Mouse (Mus musculus): ENCODE measurements around the gene Eps8l3.

The Eps8l3 gene

DNA sequence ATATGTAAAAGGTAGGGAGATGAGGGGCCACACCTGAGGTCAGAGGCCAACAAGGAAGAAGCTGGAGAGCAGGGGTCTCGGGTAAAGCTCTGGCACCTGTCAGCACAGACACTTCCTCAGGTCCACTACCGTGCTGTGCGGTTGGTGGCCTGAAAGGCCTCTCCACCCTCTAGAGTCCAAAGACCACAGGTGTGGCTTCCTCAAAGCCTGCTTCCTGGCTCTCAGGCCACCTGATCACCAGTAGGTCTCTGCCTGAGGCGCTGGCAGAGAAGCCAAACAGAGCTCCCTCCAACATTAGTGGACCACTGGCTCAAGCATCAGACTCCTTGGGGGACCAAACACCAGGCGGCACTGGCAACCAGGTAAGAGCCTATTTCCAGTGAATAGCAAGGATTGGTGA lies at the start of gene Eps8l3:
TSS of gene Eps8l3 (plus strand) at position 225 of the 400 bp plus-strand sequence.
- CTCF ChIA-PET, result no interaction called here

DNA sequence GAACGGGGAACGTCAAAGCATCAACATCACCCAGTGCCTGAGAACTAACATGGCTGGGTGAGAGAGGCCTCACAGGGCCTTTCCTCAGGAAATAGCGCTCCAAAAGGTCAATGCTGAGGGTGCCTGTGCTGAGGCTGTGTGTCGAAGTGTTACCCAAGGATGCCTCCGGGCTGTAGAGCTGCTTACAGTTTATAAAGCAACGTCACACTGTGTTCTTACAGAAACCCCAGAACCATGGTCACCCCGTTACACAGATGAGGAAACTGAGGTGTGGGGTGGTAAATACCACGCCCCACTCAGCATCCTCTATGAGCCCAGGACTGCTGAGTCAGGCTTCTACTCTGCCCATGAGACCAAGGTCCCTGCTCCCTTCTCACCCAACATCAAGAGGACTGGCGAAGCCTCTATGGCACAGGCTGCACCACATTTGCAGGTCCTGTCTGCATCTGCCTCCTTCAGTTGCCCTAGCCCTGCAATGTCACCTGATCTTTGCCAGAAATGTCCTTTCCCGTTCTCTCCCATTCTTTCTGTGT lies 49.1 kb upstream of the Eps8l3 start:
- CTCF ChIA-PET, result no interaction called here

DNA sequence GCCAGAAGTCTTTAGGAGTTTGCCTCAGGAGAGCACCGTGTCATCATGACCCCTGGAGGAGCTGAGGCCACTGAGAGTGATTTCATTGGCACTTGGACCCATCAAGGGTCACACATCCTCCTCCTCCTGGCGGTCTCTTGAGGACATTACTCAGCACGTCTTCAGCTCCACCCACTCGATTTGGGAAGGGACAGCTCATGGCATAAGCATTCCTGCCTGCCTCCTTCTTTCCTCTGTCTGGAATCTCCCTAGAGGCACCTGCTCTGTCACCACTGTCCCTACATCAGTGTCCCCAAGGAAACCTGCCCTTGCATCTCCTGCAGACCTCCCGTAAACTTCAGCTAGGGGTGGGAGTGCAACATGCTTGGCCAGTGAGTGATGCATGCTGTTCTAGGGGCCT lies 48.5 kb upstream of the Eps8l3 start:
- CTCF ChIA-PET, result no interaction called here

DNA sequence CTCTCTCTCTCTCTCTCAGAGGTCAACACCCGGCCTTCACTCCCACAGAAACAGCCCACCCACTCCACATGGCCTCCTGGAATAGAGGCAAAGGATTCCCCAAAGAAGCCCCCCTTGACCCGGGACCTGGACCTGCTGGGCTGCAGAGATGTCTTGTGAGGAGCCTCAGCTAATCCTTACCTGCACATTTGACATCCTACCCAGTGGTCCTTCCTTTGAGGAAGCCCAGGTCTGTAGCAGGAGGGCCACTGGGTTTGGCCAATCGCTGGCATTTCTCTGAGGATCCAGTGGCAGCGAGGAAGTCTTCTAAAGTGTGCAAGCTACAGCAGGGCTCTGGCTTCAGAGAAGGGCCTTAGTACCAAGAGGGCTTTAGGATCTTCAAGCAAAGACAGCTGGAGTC lies 48.0 kb upstream of the Eps8l3 start:
- CTCF ChIA-PET, result no interaction called here

DNA sequence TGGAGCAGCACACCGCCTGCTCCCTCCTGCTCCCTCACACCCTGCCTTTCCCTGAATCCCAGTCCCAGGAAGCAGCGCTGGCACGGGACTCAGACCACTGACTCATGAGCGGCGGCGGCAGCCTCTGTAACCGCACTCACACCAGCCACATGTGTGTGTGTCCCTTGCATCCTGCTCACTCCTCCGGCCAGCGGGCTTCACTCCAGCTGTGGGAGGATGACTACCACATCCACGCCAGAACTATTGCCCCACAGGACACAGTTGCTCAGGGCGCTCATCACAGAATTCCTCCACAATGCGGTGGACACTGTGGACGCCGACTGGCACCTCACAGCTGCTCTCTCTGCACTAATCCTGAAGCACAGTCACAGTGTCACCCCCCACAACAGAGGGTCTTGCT lies 47.4 kb upstream of the Eps8l3 start:
- CTCF ChIA-PET, result no interaction called here

DNA sequence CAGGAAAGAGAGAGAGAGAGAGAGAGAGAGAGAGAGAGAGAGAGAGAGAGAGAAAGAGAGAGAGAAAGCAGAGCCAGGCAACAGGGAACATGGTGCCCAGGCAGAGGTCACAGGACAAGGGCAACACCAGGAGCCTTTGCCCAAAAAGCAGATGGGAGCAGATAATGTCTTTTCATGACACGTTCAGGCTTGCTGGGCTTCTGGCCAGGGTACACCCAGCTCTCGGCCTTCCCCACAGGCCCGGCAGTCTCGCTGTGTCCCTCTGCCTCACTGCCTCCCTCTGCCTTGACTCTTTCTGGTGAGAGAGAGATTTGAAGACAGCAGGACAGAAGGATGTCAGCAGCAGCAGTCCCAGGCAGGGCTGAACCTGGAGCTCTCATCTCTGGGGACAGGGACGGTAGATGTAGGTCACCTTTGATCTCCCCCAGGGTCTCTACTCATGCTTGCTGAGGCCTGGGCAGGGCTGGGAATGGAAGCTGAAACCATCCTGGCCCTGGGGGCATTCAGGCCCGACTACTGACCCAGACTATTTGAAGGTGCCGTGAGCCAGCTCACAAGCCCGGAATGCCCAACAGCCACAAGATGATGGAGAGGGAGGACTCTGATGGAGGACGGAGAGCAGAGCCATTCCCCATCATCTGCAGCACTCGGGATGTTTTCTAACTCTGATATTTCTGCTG lies 45.0 kb upstream of the Eps8l3 start:
- CTCF ChIA-PET, result interaction anchor here (0.7 kb wide), 1 partner anchor 840 kb away, joined by 10 read pairs; no protein-coding TSS in a partner anchor

DNA sequence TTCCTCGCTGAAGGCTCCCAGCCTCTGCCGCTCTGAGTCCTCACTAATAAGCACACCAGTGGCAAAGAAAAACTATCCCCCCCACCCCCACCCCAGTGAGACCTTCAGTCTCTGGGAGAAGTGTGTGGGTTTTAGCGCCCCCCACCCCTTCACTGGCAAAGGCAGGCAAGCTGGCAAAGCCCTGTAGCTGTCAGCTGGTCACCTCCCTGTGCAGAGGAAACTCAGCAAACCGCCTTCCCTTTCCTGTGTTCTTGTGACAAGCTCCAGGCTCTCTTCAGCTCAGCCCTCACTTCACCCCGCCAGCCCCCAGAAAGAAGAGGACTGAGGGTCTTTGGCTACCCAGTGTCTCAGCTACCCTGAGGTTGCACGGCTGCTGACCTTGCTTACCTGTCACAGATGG lies 44.4 kb upstream of the Eps8l3 start:
- CTCF ChIA-PET, result no interaction called here

DNA sequence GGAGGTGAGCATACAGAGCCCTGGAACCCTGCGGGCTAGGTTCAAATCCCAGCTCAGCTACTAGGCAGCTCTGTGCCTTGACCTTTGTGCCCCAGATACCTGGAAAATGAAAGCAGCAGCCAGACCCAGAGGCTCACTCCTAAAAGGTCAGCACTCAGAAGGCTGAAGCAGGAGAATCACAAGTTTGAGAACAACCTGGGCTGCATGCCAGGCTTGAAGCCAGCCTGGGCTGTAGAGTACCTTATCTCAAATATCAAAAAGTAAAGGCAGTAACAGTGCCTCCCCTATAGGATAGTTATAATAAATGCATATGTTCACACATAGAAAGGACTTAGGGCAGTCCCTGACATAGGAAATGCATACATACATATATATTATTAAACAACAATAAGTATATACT lies 43.7 kb upstream of the Eps8l3 start:
- CTCF ChIA-PET, result no interaction called here

DNA sequence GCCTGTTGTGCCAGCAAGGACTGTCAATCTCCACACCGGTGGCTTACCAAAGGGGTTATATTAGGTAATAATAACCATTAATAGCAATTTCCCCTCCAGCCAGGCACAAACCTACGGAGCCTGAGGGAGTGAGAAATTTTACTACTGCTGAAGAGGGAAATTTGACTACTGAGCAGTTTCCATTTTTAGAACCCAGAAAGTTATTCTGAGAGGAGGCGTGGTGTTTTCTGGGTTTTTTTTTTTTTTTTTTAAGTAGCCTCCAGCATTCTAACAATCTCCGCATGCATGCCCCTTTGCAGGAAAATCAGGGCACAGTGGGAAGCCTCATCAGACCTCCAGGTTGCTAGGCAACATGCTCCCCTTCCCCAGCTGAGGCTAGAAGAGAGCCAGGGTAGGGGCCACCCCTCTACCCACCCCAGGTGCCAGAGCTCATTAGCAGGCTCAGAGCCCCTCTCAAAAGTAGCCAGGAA lies 43.1 kb upstream of the Eps8l3 start:
- CTCF ChIA-PET, result interaction anchor here (0.7 kb wide), 1 partner anchor 221 kb away, joined by 5 read pairs; no protein-coding TSS in a partner anchor

DNA sequence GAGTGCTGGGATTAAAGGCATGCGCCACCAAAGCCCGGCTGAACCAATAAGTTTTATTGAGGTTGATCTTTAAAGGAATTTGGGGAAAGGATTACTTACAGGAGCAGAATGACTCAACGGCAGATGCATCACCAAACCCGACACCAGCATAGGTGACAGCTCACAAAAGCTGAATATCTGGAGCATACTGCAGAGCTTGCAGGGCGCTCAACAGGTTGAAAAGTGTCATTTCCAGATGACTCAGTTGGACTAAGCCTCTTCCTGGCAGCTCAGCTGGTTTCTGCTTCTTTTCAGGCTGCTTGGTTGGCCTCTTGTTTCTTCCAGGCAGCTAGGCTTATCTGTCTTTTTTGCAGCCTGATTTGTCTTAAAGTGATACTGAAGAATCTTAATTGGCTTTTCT lies 41.7 kb upstream of the Eps8l3 start:
- CTCF ChIA-PET, result no interaction called here

DNA sequence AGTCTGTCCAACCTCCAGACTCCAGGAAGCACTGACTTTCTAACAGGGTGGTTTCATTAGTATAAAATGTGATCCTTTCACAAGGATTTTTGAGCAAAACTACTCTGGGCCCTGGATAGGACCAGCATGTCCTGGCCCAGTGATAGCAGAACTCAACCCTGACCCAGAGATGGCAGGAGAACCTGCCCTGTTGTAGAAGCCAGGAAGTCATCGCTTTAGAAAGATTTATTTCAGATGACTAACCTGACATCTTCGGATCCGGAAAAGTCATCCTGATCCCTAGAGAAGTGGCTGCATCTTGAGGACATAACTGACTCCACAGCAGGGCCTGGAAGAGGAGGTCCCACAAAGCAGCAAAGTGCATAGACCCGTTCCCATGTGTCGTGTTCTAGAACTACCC lies 37.2 kb upstream of the Eps8l3 start:
- CTCF ChIA-PET, result no interaction called here

DNA sequence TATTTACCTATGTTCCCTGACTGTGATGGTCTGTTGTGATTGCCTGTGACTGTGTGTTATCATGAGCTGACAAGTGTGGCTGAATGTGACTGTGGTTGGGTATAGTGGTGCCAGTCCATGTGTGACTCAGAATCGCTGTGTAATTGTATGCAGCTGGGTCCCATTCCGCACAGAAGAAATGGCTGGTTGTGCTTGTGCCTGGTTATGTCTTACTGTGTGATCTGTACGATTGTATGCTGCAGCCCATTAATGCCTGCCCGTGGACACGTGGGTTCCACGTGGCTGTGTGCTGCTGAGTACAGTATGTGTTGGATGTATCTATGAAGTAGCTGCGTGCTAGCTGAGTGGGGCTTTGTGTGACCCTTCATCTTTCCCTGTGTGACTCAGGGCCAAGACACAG lies 36.2 kb upstream of the Eps8l3 start:
- CTCF ChIA-PET, result no interaction called here

DNA sequence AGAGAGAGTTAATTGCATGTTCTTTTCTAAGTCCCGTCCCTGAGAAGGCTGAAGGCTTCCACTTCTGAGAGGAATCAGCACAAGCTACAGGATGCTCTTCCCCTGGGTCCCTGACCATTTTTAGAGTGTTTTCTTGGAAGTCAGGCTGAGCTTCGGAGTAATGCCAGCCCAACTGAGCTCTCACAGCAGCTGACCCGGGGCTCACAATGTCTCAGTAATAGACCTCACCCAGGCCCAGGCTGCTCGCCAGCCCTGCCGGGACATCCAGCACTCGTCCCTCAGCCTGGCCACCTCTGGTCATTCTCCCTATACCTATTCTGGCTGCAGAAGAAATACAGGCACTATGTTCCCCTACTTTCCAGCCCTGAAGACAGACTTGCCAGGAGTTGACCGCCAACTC lies 35.7 kb upstream of the Eps8l3 start:
- CTCF ChIA-PET, result no interaction called here

DNA sequence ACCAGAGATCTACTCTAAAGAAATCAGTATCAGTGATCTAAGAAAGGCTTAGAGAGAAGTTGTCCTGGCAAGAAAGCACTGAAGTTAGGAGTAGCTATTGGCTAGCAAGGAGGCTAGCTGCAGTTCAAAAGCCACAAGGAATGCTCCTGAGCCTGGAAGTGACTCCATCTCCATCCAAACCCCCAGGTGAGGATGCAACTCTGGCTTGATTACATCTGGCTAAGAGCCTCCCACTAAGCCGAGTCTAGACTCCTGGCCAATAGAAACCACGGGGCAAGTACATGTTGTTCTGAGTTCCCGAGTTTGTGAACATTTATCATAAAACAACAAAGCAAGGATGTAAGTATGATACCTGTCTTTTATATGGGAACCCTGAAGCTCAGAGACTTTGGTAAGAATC lies 33.6 kb upstream of the Eps8l3 start:
- CTCF ChIA-PET, result no interaction called here

DNA sequence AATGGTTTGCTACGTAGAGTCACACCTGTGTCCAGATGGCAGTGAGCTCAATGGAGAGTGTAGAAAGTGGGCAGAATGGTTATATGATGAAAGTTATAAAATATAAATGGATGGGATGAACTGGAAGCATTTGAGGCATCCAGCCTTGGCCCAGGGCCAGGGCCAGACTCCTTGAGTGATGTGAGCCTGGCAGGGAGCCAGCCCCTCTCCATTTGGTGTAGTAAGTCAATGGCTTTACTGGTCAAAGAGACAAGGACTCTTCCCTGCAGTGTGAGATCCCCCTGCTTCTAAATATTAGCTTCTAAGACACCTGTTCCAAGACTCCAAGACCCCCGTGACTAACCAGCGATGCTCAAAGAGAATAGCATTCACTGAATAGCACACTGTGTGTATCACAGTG lies 33.0 kb upstream of the Eps8l3 start:
- CTCF ChIA-PET, result no interaction called here

DNA sequence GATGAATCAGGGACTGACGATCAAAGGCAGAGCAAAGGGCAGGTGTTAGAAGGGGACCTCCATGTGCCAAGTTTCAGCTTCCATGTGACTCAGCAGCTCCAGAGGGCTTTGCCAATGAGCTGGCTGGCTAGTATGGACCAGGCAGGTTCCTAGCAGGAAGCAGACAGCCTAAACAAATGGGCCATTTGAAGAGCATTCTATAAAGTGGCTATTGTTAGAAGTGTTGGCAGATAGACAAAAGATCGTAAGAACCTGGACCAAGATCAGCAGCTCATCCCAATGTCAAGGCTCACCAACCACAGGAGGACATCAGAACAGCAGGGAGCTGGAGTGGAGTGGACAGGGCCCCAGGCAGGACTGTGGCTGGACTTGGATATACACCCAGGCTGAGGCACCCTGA lies 32.5 kb upstream of the Eps8l3 start:
- CTCF ChIA-PET, result no interaction called here

DNA sequence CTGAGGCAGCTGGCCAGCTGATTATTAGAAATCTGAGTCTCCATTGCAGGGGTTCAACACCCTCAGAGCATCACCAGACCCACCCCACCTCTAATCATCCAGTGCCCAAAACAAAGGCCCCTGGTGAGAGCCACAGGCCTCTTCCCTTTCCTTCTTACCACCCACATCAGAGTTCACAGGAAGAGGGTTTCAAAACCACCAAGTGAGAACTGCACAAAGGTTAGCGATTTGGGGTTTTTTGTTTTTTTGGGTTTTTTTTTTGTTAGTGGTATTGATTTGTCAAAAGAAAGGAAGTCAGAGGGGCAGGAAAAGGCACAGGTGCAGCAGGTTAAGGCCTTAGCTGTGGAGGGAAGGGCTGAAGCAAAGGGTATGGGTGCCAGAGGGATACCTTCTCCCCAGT lies 30.9 kb upstream of the Eps8l3 start:
- CTCF ChIA-PET, result no interaction called here

DNA sequence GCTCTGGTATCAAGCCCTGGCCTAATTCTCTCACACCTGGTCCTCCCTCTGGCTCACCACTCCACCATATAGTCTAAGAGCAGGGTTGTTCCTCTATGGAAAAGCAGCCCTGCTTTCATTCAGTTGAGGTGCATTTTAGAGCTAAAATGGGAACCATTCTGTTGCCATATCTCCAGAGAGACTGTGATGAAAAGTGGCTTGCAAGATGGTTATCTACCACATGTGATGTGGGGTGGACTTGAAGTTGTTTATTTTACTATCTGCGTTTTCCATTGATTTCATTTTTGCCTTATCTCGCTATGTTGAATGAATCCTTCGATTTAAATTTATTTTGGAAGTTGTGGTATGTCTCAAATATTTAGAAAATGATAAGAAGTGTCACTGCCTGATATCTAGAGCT lies 30.2 kb upstream of the Eps8l3 start:
- CTCF ChIA-PET, result interaction anchor here (0.6 kb wide), 1 partner anchor 504 kb away, joined by 8 read pairs; no protein-coding TSS in a partner anchor

DNA sequence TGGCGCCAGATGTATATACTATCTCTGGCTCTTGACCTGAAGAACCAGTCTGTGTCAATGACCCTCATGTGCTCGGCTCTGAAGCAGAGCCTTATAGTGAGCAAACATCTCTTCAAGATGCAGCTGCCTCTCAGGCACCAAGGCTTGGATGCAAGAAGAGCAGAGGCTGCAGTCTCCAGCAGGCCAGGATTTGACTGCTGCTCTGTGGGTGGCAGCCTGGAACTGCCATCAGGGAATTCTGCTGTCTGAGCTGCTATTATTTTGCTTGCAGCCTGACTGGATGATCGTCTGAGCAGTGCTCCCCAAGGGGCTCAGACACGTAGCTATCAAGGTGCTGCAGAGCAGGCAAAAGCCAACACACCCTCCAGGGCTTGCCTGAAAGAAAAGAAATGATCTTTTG lies 28.9 kb upstream of the Eps8l3 start:
- CTCF ChIA-PET, result no interaction called here

DNA sequence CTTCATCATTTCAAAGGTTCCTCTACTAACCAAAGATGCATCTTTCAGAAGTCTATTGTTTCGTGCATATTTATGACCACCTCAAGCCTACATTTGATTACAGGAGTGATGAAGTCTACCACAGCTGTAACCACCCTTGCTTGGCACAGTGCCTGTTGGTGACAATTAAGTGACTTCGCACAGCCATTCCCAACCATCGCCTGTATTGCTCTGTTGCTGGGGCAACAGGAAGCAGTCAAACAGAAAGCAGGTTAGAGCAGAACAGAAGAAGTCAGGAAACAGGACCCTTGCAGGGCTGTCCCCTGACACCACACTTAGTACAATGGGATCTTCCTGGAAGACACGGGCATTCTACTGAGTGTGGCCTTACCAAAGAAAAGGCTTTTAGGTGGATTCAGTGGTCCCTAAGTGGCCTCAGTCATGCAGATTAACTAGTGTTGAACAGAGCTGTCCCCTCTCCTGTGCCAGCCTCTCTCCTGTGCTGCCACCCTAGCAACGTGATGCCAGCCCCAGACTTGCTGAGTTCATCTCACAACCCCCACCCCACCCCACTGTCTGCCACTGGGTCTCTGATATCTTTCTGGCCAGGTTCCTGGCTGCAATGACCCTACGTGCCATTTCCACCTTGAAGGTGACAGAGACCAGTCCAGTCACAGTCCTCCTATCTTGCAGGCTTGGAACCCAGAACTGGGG lies 27.9 kb upstream of the Eps8l3 start:
- CTCF ChIA-PET, result no interaction called here

DNA sequence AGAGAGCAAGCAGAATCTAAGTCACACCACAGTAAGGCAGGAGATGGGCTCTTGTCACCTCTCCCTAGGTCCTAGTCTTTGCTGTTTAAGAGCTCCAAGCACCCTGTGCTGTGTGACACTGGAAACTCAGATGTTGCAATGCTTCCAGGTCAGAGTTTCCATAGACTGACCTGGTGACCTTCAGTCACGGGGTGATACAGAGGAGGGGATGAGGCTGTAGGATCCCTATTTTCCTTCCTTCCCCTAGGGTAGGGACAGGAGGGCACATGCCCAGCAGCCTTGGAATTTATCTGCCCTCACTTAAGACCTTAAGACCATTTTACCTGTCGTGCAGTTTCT lies 27.4 kb upstream of the Eps8l3 start:
- CTCF ChIA-PET, result no interaction called here

DNA sequence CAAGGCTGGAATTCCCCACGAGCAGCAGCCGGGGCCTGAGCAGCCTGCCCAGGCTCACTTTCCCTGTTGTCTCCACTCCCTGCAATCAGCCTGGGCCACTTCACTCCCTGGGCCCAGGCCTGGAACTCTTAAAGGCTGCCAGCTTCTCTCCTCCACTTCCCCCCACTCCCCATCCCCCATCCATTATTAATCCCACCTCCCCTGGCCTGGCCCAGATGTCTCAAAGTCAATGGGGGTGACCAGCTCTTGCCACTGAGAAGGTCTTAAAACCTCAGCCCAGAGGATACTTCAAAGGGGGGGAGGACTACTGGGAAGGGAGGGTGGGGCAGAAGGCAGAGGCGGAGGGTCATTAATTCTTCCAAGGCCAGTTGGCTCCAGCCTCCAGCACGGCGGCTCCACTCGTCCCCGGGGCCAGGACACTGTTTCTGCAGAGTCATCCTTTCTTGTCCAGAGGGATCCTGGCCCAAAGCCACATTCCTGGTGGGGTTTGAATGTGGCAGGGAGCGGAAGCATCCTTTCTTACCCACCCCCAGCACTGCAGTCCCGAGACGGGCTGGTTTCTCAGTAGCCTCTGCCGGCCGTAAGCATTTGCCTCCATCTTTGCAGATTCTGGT lies 26.5 kb upstream of the Eps8l3 start:
- CTCF ChIA-PET, result no interaction called here

DNA sequence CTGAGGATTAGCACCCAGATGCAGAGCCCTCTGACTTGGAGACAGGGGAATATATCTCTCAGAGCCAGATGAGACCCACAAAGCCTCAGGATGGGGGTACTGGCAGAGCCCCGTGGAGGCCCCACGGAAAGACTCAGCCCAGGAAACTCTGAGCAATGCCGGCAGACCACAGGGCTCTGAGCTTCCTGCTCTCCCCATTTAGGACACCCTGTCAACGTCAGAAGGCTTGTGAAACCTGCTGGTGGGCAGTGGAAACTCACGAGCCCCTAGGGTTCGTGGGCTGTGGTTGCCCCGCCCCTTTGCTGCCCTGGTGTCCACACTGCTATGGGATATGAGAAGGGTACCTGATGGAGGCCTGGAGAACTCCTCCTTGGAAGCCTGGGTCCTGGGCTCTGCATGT lies 24.2 kb upstream of the Eps8l3 start:
- CTCF ChIA-PET, result interaction anchor here (0.6 kb wide), 1 partner anchor 283 kb away, joined by 3 read pairs; no protein-coding TSS in a partner anchor

Data from spleen, embryonic (tissue).